25 mouse cellular contexts compared by ENCODE assay signal in the genomic region with DNA sequence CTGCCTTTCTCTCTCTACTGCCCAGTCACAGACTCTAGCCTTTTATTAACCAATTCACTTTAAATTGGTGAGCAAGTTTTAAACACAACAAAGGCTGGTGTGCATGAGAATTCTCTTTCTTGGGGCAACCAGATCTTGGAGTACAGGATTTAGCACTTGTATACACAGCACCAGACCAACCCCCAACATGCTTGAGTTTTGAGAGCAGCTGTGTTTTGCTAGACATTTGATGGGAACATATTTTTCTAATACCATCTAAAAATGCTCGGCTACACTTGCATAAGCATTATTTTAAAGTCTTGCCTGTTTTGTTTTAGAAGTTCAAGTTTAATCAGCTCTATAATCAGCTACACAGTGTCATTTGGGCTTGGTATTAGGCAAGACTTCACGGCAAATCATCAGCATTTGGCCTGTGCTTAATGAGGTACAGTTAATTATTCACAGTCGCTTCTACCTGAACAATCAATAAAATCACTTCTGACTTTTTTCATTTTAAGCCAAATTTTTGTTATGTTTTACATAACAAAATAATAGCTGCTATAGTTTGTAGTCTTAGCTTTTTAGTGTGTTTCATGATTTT.
DNase-seq lines count a peak whose midpoint lies in the region; ATAC-seq lines count a peak whose summit lies in the region.
"Had no signal": no experiment of that assay in that cellular context is flagged by ENCODE, and none has a peak within 500 bp of the region (broad histone marks: within the 10 kb centered on the region; RNA-seq: fewer than 3 reads in every experiment).

No protein-coding gene starts in this region.

- H3K27me3 ChIP-seq in embryonic facial prominence, embryonic 13.5 days = no peaks in the 10 kb centered on the region
- no peaks in the 10 kb centered on the region for H3K27me3 ChIP-seq in embryonic facial prominence, embryonic 10.5 days (replicated peaks; ENCODE audit: low read depth, poor library complexity, severe bottlenecking)
- no peaks in the 10 kb centered on the region for H3K27me3 ChIP-seq in midbrain, embryonic 11.5 days (ENCODE audit: control insufficient read depth, insufficient read depth, low read length)
- no peaks in the 10 kb centered on the region for H3K27me3 ChIP-seq in midbrain, embryonic 13.5 days
- H3K27me3 ChIP-seq: embryonic facial prominence, embryonic 15.5 days; heart, embryonic 15.5 days; hindbrain, embryonic 13.5 days had no signal

- peak overlapping the region; percentile 7; the same call in 1 of the 2 replicates for H3K27ac ChIP-seq in embryonic facial prominence, embryonic 13.5 days
- no peak overlapping the region for H3K27ac ChIP-seq in embryonic facial prominence, embryonic 10.5 days (replicated peaks)
- H3K27ac ChIP-seq in midbrain, embryonic 11.5 days (ENCODE audit: low read depth, low read length) = no peak overlapping the region
- H3K27ac ChIP-seq in midbrain, embryonic 13.5 days = no peak overlapping the region
- H3K27ac ChIP-seq: embryonic facial prominence, embryonic 15.5 days; forebrain, embryonic 10.5 days; heart, adult 2 months; heart, embryonic 15.5 days; hindbrain, embryonic 13.5 days had no signal

- no peaks in the 10 kb centered on the region for H3K36me3 ChIP-seq in embryonic facial prominence, embryonic 13.5 days
- H3K36me3 ChIP-seq in embryonic facial prominence, embryonic 10.5 days (replicated peaks) = no peaks in the 10 kb centered on the region
- H3K36me3 ChIP-seq in midbrain, embryonic 11.5 days (ENCODE audit: control insufficient read depth, insufficient read depth, low read length) = no peaks in the 10 kb centered on the region
- H3K36me3 ChIP-seq in midbrain, embryonic 13.5 days = no peaks in the 10 kb centered on the region
- H3K36me3 ChIP-seq: embryonic facial prominence, embryonic 15.5 days; forebrain, embryonic 10.5 days; heart, embryonic 15.5 days; hindbrain, embryonic 13.5 days had no signal

- no peak for ATAC-seq in embryonic facial prominence, embryonic 13.5 days (ENCODE audit: insufficient number of reproducible peaks, insufficient read depth, low FRiP score, low TSS enrichment, low read depth)
- ATAC-seq in midbrain, embryonic 11.5 days (ENCODE audit: low FRiP score) = no peak
- no peak for ATAC-seq in midbrain, embryonic 13.5 days
- ATAC-seq: CD4-positive, CD25-positive, alpha-beta regulatory T cell, adult 4 months; forebrain, embryonic 14.5 days had no signal

- H3K9me3 ChIP-seq in embryonic facial prominence, embryonic 13.5 days = no peaks in the 10 kb centered on the region
- no peaks in the 10 kb centered on the region for H3K9me3 ChIP-seq in embryonic facial prominence, embryonic 10.5 days
- H3K9me3 ChIP-seq in midbrain, embryonic 11.5 days (ENCODE audit: control insufficient read depth, low read length) = no peaks in the 10 kb centered on the region
- no peaks in the 10 kb centered on the region for H3K9me3 ChIP-seq in midbrain, embryonic 13.5 days
- H3K9me3 ChIP-seq: embryonic facial prominence, embryonic 15.5 days; forebrain, embryonic 10.5 days; G1E; heart, embryonic 15.5 days; hindbrain, embryonic 13.5 days had no signal

- peaks cover 21% of the 10 kb centered on the region for H3K4me1 ChIP-seq in embryonic facial prominence, embryonic 13.5 days
- peaks cover 6% of the 10 kb centered on the region for H3K4me1 ChIP-seq in embryonic facial prominence, embryonic 10.5 days
- no peaks in the 10 kb centered on the region for H3K4me1 ChIP-seq in midbrain, embryonic 11.5 days (ENCODE audit: control insufficient read depth, insufficient read depth, low read length)
- H3K4me1 ChIP-seq in midbrain, embryonic 13.5 days (replicated peaks) = no peaks in the 10 kb centered on the region
- H3K4me1 ChIP-seq: forebrain, embryonic 10.5 days; hindbrain, embryonic 13.5 days had no signal

- H3K4me3 ChIP-seq in embryonic facial prominence, embryonic 13.5 days = no peak overlapping the region
- H3K4me3 ChIP-seq in embryonic facial prominence, embryonic 10.5 days = no peak overlapping the region
- no peak overlapping the region for H3K4me3 ChIP-seq in midbrain, embryonic 11.5 days (ENCODE audit: low read depth, low read length)
- H3K4me3 ChIP-seq in midbrain, embryonic 13.5 days (replicated peaks) = no peak overlapping the region
- H3K4me3 ChIP-seq: embryonic facial prominence, embryonic 15.5 days; erythroblast, embryonic 14.5 days; forebrain, embryonic 10.5 days; heart, adult 2 months; heart, embryonic 15.5 days; hindbrain, embryonic 13.5 days had no signal

- no peak overlapping the region for H3K9ac ChIP-seq in embryonic facial prominence, embryonic 13.5 days
- no peak overlapping the region for H3K9ac ChIP-seq in midbrain, embryonic 11.5 days (ENCODE audit: low read length)
- H3K9ac ChIP-seq in midbrain, embryonic 13.5 days (replicated peaks) = no peak overlapping the region
- H3K9ac ChIP-seq: embryonic facial prominence, embryonic 15.5 days; heart, embryonic 15.5 days; hindbrain, embryonic 13.5 days had no signal

- WGBS in embryonic facial prominence, embryonic 13.5 days = 43% methylated on average over 3 of the region's 3 CpGs
- WGBS in embryonic facial prominence, embryonic 10.5 days = 88% methylated on average over 3 of the region's 3 CpGs
- WGBS in midbrain, embryonic 11.5 days = 87% methylated on average over 3 of the region's 3 CpGs
- 91% methylated on average over 3 of the region's 3 CpGs for WGBS in midbrain, embryonic 13.5 days

- H3K4me2 ChIP-seq in embryonic facial prominence, embryonic 13.5 days = no peak overlapping the region; the same call in 1 of the 2 replicates
- no peak overlapping the region for H3K4me2 ChIP-seq in midbrain, embryonic 11.5 days
- H3K4me2 ChIP-seq in midbrain, embryonic 13.5 days (replicated peaks) = no peak overlapping the region
- H3K4me2 ChIP-seq: embryonic facial prominence, embryonic 15.5 days; heart, embryonic 11.5 days; heart, embryonic 15.5 days; hindbrain, embryonic 13.5 days had no signal

- intact Hi-C loops in left cerebral cortex, postnatal 14 days (cut with DNase I) = no loop called here

- no peak for DNase-seq in embryonic facial prominence, embryonic 10.5 days (ENCODE audit: low spot score)
- DNase-seq in layer of hippocampus, adult 9-10 months (ENCODE audit: low spot score) = peak; percentile 12
- no peak for DNase-seq in layer of hippocampus, adult 8-10 months (ENCODE audit: low spot score in 2 of 2)
- DNase-seq in midbrain, embryonic 11.5 days (ENCODE audit: low spot score, missing footprints) = peak; percentile 79
- no peak for DNase-seq in left cerebral cortex, postnatal 14 days (ENCODE audit: low spot score in 2 of 2)
- DNase-seq: adrenal gland, adult 8-10 months; adrenal gland, postnatal 36 days; B cell, adult 2 months; cerebellum, adult 11 months; cerebellum, adult 8-10 months; cerebellum, postnatal 14 days; embryo, embryonic 11 days; heart, adult 2 months; heart, postnatal 14 days had no signal

Comparison
In these comparisons a context has a peak if more than half of its experiments do, and no peak if none do; other contexts are left out.
1. DNase-seq: peak in layer of hippocampus, adult 9-10 months (single experiment) and midbrain, embryonic 11.5 days (single experiment); none in embryonic facial prominence, embryonic 10.5 days (single experiment), layer of hippocampus, adult 8-10 months (0 of 2) and left cerebral cortex, postnatal 14 days (0 of 2).